Mouse (Mus musculus) embryonic facial prominence, embryonic 10.5 days (tissue): ENCODE results near the gene Zfhx3. TPM values are rescaled to one million over a fixed set of nuclear protein-coding genes. Genes with fewer than 3 reads are reported as not detected.

Experiments
- DNase-seq: peaks from one replicate; pipeline ENCODE4 v3.0.0-alpha.2; 2017; ENCODE audit warnings: low spot score
- H3K27ac ChIP-seq: fragments of 300-500 bp; sonication (generic); replicated peaks from 2 replicates; pipeline ENCODE4 v1.5.1; 2016; ENCODE audit warnings: mild to moderate bottlenecking
- H3K27me3 ChIP-seq: fragments of 300-500 bp; sonication (generic); replicated peaks from 2 replicates; pipeline ENCODE4 v1.6.1; 2016; ENCODE audit warnings: low read depth, mild to moderate bottlenecking; ENCODE audit not compliant: poor library complexity, severe bottlenecking
- H3K36me3 ChIP-seq: fragments of 300-500 bp; sonication (generic); replicated peaks from 2 replicates; pipeline ENCODE4 v1.6.1; 2016; ENCODE audit warnings: mild to moderate bottlenecking, moderate library complexity
- H3K4me1 ChIP-seq: fragments of 300-500 bp; sonication (generic); 2 replicates; pipeline ENCODE4 v1.6.1; 2016
- H3K4me3 ChIP-seq: fragments of 300-500 bp; sonication (generic); 2 replicates; pipeline ENCODE4 v1.5.1; 2016; ENCODE audit warnings: mild to moderate bottlenecking, moderate library complexity
- H3K9me3 ChIP-seq: fragments of 300-500 bp; sonication (generic); 2 replicates; pipeline ENCODE4 v1.6.1; 2016; ENCODE audit warnings: mild to moderate bottlenecking
- WGBS: fragments of 180-500 bp; shearing (Covaris S2); methylation state at CpG from one replicate; pipeline ENCODE4 v1.1.7; 2016; 5-methylcytosine and 5-hydroxymethylcytosine counted together
- polyA plus RNA-seq: library from polyadenylated mRNA; unstranded; fragments of >200 nt; fragmentation: Nextera tagmentation; extraction: Ambion mirVana; gene quantifications from 2 replicates; pipeline ENCODE4 v1.2.1, GENCODE M21; 2016

Zfhx3 gene
- polyA plus RNA-seq, 1 experiment from 2014 or later = 18.8 TPM

DNA sequence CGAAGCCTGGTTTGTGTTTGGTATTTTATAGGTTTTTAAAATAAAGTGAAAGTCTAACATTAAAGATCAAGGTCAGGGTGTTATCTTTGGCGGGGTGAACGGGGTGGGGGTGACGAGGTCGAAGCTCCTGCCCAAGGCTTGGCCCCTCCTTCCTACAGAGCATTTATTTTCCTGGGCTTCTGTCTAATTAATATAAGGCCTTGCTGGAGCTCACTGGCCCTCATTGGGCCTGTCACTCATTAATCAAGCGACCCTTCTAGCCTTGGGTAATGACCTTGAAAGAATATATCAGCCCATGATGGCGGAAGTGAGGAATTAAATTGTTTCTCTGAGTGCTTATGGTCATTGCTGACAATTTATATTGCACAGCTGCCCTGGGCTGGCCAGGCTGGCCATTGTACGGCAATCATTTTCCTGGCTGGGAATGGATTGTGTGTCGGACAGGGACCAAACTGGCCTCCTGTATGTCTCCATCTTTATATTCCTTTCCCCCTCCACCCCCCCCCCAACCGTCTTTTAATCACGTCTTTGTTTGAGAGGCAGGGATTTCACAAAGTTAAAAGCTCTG lies 322.2 kb downstream of the Zfhx3 start:
- Histone ChIP-seq H3K9me3 (no peaks in the 10 kb centered on the region), H3K27ac (peak overlapping the region; percentile 49; the same call in 1 of the 2 replicates), H3K4me3 (no peak overlapping the region), H3K4me1 (peaks cover 12% of the 10 kb centered on the region), H3K27me3 (no peaks in the 10 kb centered on the region), H3K36me3 (no peaks in the 10 kb centered on the region)
- WGBS = 50% methylated on average over 11 of the region's 11 CpGs
- no peak for DNase-seq

DNA sequence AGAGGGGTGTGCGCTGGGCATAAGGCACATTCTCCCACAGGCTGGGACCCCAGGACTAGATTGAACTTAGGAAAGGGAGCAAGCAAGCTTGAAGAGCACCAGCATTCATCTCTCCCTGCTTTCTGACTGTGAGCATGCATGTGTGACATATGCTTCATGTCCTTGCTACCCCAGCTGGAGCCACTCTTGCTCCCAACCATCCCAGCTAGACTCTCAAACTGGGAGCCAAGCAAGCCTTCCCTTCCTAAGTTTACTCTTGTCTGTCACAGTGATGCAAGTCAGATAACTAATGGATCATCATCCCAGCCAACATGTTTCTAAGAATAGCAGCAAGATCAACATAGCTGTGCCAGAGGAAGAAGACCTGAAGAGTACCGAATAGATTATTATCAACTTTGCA lies 335.5 kb downstream of the Zfhx3 start:
- Histone ChIP-seq H3K36me3 (no peaks in the 10 kb centered on the region), H3K4me3 (no peak overlapping the region), H3K9me3 (no peaks in the 10 kb centered on the region), H3K27me3 (no peaks in the 10 kb centered on the region), H3K4me1 (no peaks in the 10 kb centered on the region), H3K27ac (no peak overlapping the region)
- 96% methylated on average over 2 of the region's 2 CpGs for WGBS
- no peak for DNase-seq

DNA sequence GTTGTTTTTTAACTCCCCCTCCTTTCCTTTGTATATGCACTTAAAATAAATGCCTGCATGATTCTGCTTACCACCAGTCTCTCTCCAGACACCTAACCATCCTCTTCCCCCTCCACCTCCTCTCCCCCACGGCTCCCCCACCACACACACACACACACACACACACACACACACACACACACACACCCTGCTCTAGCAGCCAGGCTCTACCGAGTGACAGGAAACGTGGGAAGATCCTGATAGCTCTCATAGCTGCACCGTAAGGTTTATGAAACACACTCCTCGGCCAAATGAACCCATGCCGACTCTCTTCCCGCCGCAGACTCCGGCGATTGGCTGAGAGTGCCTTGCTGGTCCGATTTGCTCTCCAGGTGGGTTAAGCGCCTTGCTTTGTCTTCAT lies 339.5 kb downstream of the Zfhx3 start:
- H3K9me3 ChIP-seq = no peaks in the 10 kb centered on the region
- H3K27me3 ChIP-seq = no peaks in the 10 kb centered on the region
- DNase-seq = no peak
- WGBS = 75% methylated on average over 12 of the region's 12 CpGs
- H3K4me1 ChIP-seq = 0 out of 2 replicates have a peak, but pooled peaks cover 3% of the 10 kb centered on the region
- H3K27ac ChIP-seq = no peak overlapping the region
- no peak overlapping the region for H3K4me3 ChIP-seq
- no peaks in the 10 kb centered on the region for H3K36me3 ChIP-seq

DNA sequence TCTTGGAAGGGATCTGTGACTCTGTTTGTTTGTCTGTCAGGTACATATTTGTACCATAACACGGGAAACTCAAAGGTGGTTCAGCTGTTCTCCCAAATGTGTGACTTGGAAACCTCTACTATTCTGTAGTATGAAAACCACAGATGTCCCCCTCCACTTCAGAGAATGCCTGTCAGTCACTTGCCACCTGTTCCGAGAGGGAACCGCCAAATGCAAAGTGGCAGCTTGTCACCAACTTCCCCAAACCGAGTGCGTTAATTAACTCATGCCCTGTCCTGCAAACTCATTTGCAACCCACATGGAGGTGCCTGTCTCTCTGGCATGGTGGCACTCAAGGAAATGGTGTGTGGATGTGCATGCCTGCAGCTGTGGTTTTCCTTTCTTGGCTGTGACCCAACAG lies 343.7 kb downstream of the Zfhx3 start:
- H3K9me3 ChIP-seq = no peaks in the 10 kb centered on the region
- 71% methylated on average over 5 of the region's 5 CpGs for WGBS
- H3K4me1 ChIP-seq = peaks cover 16% of the 10 kb centered on the region
- H3K36me3 ChIP-seq = no peaks in the 10 kb centered on the region
- no peak for DNase-seq
- no peak overlapping the region for H3K27ac ChIP-seq
- no peaks in the 10 kb centered on the region for H3K27me3 ChIP-seq
- H3K4me3 ChIP-seq = no peak overlapping the region

DNA sequence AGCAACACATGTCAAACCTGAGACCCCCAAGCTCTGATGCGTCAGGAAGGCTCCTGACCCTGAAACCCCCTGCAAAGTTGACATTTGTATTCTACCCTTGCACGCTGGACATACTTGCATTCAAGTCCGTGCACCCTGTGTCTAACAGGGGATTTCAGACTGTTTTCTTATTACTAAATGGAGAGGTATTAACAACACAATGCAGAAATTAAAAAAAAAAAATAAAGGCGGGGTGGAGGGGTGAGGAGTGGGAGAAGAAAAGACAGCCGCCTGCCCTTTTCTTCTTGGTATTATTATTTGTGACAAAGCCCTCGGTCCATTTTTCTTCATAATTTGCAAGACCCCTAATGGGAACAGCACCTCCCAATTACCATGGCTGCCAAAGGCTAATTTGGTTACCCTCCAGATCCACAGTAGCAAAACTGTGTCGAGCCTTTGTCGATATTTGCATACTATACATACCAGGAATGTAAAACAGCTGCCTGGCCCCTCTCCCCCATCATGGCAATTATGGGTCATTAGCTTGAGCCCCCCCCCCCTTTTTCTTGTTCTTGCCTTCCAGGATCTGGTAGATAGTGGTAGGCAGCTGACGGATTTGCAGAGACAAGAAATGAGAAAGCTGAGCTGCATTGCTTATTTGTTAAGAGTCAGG lies 358.6 kb downstream of the Zfhx3 start:
- H3K27me3 ChIP-seq = peaks cover 3% of the 10 kb centered on the region
- WGBS = 58% methylated on average over 9 of the region's 9 CpGs
- H3K36me3 ChIP-seq = no peaks in the 10 kb centered on the region
- no peak overlapping the region for H3K4me3 ChIP-seq
- no peaks in the 10 kb centered on the region for H3K9me3 ChIP-seq
- H3K27ac ChIP-seq = no peak overlapping the region
- H3K4me1 ChIP-seq = peaks cover 30% of the 10 kb centered on the region
- no peak for DNase-seq

DNA sequence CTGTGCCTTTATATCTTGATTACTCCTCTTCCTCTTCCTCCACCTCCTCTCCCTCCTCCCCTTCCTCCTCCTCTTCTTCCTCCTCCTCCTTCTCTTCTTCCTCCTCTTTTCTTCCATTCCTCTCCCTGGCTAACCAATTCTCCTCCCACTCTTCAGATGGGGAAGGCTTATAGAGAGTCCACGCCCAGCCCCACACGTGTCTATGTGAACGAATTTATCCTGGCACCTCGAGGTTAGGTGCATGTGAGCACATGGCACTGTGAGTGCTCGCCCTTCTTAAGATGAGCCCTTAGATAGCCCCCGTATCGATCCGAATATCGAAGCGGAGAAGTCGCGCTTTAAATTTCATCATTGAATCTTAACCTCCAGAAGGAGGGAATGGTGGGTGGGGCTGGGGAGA lies 359.2 kb downstream of the Zfhx3 start:
- 89% methylated on average over 12 of the region's 12 CpGs for whole genome bisulfite sequencing
- no peak overlapping the region for H3K4me3 ChIP-seq
- no peaks in the 10 kb centered on the region for H3K9me3 ChIP-seq
- no peak overlapping the region for H3K27ac ChIP-seq
- no peaks in the 10 kb centered on the region for H3K36me3 ChIP-seq
- H3K27me3 ChIP-seq = peaks cover 3% of the 10 kb centered on the region
- H3K4me1 ChIP-seq = peaks cover 30% of the 10 kb centered on the region
- DNase-seq = no peak

DNA sequence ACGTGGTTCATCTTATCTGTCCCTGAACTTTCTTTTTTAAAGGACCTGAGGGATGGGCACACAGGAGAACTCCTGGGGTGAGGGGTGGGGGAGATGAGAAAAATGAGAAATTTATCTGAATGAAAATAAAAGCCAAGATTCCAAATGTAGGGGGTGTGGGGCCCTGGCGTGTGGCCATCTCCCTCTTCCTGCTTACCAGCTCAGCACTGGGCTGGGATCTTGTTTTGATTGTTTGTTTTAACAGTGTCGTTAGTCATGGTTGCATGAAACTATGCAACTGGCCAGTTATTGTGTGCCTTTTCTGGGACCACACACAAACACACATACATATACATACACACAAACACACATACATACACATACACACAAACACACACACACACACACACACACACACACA lies 362.9 kb downstream of the Zfhx3 start:
- H3K4me1 ChIP-seq = peaks cover 28% of the 10 kb centered on the region
- H3K36me3 ChIP-seq = no peaks in the 10 kb centered on the region
- no peaks in the 10 kb centered on the region for H3K9me3 ChIP-seq
- DNase-seq = no peak
- no peak overlapping the region for H3K27ac ChIP-seq
- H3K27me3 ChIP-seq = peaks cover 3% of the 10 kb centered on the region
- no peak overlapping the region for H3K4me3 ChIP-seq
- WGBS = 81% methylated on average over 3 of the region's 3 CpGs

DNA sequence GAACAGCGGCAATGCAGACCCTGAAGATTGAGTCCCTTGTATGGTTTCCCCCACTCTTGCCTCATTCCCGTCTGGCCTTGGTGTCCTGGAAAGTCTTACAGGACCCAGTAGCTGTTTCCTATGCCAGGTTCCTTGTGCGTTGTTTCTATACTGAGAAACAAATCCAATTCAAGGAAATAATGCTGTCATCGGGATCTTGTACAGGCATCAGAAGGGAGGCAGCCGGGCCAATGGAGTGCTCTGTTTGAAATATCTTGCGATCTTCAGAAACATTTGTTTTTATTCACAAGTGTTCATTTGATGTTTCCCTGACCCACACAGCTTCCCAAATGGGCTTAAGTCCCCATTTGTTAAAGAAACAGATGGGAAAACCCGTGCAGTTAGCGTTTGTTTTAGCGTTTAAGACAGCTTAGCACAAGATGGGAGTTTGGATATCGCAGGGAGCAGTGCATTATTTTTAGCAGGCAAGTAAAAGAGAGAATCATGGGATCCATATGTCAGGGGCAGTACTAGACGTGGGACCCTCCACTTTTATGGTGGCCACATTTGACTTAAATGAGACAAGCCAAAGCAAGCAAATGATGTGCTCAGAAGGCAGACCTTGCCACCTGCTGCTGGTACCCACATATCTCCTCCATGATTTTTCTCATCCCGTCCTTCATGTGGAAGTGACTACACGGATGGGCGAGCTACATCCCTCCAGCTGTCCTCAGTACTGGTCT lies 367.2 kb downstream of the Zfhx3 start:
- peaks cover 3% of the 10 kb centered on the region; the same call in 1 of the 2 replicates for H3K27me3 ChIP-seq
- no peak overlapping the region for H3K4me3 ChIP-seq
- 86% methylated on average over 14 of the region's 14 CpGs for WGBS
- peaks cover 10% of the 10 kb centered on the region for H3K4me1 ChIP-seq
- DNase-seq = no peak
- no peaks in the 10 kb centered on the region for H3K9me3 ChIP-seq
- H3K27ac ChIP-seq = no peak overlapping the region
- H3K36me3 ChIP-seq = no peaks in the 10 kb centered on the region

DNA sequence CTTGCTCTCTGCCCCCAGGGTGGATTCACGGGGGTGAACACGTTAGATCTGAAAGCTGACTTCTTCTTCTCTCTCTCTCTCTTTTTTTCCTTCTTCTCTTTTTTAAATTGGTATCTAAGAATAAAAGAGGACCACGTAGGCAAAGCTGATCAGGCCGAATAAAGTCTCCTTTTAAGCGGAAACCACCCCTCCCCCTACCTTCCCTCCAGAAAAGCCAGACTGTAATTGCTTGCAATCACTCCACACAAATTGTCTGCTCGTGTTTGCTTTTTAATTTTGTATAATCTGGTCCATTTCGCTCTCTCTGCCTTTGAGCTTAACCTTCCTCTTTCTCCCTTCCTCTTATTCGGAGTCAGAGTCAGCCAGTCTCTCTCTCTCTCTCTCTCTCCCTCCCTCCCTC lies 372.6 kb downstream of the Zfhx3 start:
- H3K27ac ChIP-seq = peak overlapping the region; percentile 81
- H3K4me3 ChIP-seq = 0 out of 2 replicates have a peak overlapping the region, but pooled peaks have one; percentile 0

DNA sequence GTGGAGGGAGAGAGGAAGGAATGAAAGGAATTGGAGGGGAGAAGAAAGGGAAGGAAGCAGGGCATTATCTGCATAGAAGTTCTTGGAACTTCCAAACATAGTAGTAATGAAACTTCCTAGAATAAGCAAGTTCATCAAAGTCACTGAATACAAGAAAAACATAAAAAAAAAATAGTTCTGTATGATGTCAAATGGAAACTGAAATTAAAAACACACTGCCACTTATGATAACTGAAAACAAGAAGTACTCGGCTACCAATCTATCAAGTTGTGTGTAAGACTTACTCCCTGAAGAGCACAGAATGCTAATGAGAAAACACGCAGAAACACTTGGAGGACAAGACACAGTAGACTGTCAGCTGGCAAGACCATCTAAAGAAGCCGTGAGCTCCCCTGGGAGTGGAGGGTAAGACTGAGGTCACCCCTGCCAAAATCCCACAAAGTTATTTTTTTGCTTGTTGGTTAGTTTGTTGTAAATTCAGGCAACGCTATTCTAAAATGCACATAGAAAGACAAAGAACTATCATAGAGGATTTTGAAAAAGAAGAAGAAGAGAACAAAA lies 375.2 kb downstream of the Zfhx3 start:
- Histone ChIP-seq H3K4me3 (no peak overlapping the region), H3K27ac (no peak overlapping the region), H3K36me3 (no peaks in the 10 kb centered on the region), H3K4me1 (peaks cover 17% of the 10 kb centered on the region), H3K9me3 (0 out of 2 replicates have a peak, but pooled peaks cover 4% of the 10 kb centered on the region), H3K27me3 (no peaks in the 10 kb centered on the region; the same call in 1 of the 2 replicates)
- WGBS = 77% methylated on average over 4 of the region's 4 CpGs
- no peak for DNase-seq

More for the DNA sequence above, 372.6 kb downstream of the Zfhx3 start:
- peaks cover 17% of the 10 kb centered on the region for H3K4me1 ChIP-seq
- WGBS = 20% methylated on average over 8 of the region's 8 CpGs
- DNase-seq = peak; percentile 47
- H3K9me3 ChIP-seq = 0 out of 2 replicates have a peak, but pooled peaks cover under 1% of the 10 kb centered on the region
- H3K27me3 ChIP-seq = no peaks in the 10 kb centered on the region; the same call in 1 of the 2 replicates
- H3K36me3 ChIP-seq = no peaks in the 10 kb centered on the region

DNA sequence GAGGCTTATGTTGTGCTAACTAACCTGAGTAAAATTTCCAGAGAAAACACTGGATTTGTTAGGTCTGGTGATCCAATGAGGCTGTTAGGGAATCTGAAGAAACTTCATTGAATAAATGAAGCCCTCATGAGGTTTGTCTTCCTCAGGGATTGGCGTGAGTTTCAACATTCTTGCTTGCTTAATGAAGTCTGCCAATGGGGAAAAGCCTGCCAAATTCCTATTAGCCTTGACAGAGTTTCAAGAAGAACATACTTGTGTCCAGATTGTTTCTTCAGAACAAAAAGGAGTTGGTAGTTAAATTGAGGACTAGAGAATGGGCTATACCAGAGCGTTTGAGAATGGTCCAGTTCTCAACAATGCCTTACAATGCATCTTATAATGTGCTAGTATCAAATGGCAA lies 385.3 kb downstream of the Zfhx3 start:
- no peak overlapping the region for H3K4me3 ChIP-seq
- H3K9me3 ChIP-seq = no peaks in the 10 kb centered on the region
- H3K36me3 ChIP-seq = no peaks in the 10 kb centered on the region
- H3K4me1 ChIP-seq = no peaks in the 10 kb centered on the region
- DNase-seq = no peak
- WGBS = 87% methylated on average over 2 of the region's 2 CpGs
- no peak overlapping the region for H3K27ac ChIP-seq
- no peaks in the 10 kb centered on the region for H3K27me3 ChIP-seq

DNA sequence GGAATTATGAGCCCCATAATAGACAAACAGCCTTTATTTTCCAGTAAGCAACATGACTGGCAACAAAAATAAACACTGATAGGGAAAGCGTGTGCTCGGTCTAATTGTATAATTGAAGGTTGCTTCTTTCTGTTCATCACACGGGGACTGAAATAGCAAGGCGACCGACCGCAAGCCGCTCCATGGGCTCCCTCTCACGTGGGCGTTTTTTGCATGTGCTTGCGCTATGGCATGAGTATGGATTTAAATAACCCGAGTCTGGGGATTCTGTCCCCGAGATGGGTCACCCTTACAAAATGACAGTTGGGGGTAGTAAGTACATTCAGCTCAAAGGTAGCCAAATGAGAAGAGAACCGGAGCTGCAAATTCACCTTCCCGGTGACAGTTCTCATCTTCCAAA lies 405.9 kb downstream of the Zfhx3 start:
- no peak overlapping the region for H3K4me3 ChIP-seq
- no peak for DNase-seq
- H3K27me3 ChIP-seq = no peaks in the 10 kb centered on the region
- H3K4me1 ChIP-seq = no peaks in the 10 kb centered on the region
- WGBS = 89% methylated on average over 14 of the region's 14 CpGs
- no peak overlapping the region for H3K27ac ChIP-seq
- H3K36me3 ChIP-seq = no peaks in the 10 kb centered on the region
- no peaks in the 10 kb centered on the region for H3K9me3 ChIP-seq
